Mouse (Mus musculus): ENCODE results near the gene Gnb4. TPM values are rescaled to one million over a fixed set of nuclear protein-coding genes. Genes with fewer than 3 reads are reported as not detected.

Gene Gnb4
- polyA plus RNA-seq, 1 experiment, result 31.7 TPM

- TF ChIP-seq CTCF (IDR thresholded peaks at IDR 0.05; ENCODE audit: borderline replicate concordance, insufficient read depth, low read length), result no peak
- Histone ChIP-seq H3K4me3 (ENCODE audit: insufficient read depth, low read length) (no peak overlapping the region), H3K27ac (ENCODE audit: insufficient read depth, low read length) (no peak overlapping the region), H3K4me1 (ENCODE audit: control insufficient read depth, insufficient read depth, low read length) (no peaks in the 10 kb centered on the region)
Observed at GRCm38 (mm10) chr3:32652739-32653138, 36.4 kb upstream of the Gnb4 start.

GRCm38 (mm10) chr3:32649284-32649683, 32.9 kb upstream of the Gnb4 start:
- Histone ChIP-seq H3K4me3 (ENCODE audit: insufficient read depth, low read length) (no peak overlapping the region), H3K4me1 (ENCODE audit: control insufficient read depth, insufficient read depth, low read length) (no peaks in the 10 kb centered on the region), H3K27ac (ENCODE audit: insufficient read depth, low read length) (no peak overlapping the region)
- no peak for TF ChIP-seq CTCF (IDR thresholded peaks at IDR 0.05; ENCODE audit: borderline replicate concordance, insufficient read depth, low read length)
- TF ChIP-seq POLR2A (IDR thresholded peaks at IDR 0.05; ENCODE audit: low read depth, low read length), result no peak

GRCm38 (mm10) chr3:32646918-32647317, 30.5 kb upstream of the Gnb4 start:
- Histone ChIP-seq H3K27ac (ENCODE audit: insufficient read depth, low read length) (no peak overlapping the region), H3K4me3 (ENCODE audit: insufficient read depth, low read length) (no peak overlapping the region), H3K4me1 (ENCODE audit: control insufficient read depth, insufficient read depth, low read length) (no peaks in the 10 kb centered on the region)
- TF ChIP-seq CTCF (IDR thresholded peaks at IDR 0.05; ENCODE audit: borderline replicate concordance, insufficient read depth, low read length), result no peak
- no peak for TF ChIP-seq POLR2A (IDR thresholded peaks at IDR 0.05; ENCODE audit: low read depth, low read length)

GRCm38 (mm10) chr3:32644751-32645150, 28.4 kb upstream of the Gnb4 start:
- H3K4me1 ChIP-seq (ENCODE audit: control insufficient read depth, insufficient read depth, low read length), result no peaks in the 10 kb centered on the region
- H3K27ac ChIP-seq (ENCODE audit: insufficient read depth, low read length), result no peak overlapping the region
- H3K4me3 ChIP-seq (ENCODE audit: insufficient read depth, low read length), result no peak overlapping the region
- no peak for TF ChIP-seq CTCF (IDR thresholded peaks at IDR 0.05; ENCODE audit: borderline replicate concordance, insufficient read depth, low read length)
- no peak for TF ChIP-seq POLR2A (IDR thresholded peaks at IDR 0.05; ENCODE audit: low read depth, low read length)

- H3K4me3 ChIP-seq (ENCODE audit: insufficient read depth, low read length), result no peak overlapping the region
- no peak for TF ChIP-seq CTCF (IDR thresholded peaks at IDR 0.05; ENCODE audit: borderline replicate concordance, insufficient read depth, low read length)
Observed at GRCm38 (mm10) chr3:32642116-32642515, 25.7 kb upstream of the Gnb4 start.

GRCm38 (mm10) chr3:32638240-32638639, 21.9 kb upstream of the Gnb4 start:
- Histone ChIP-seq H3K4me1 (ENCODE audit: control insufficient read depth, insufficient read depth, low read length) (no peaks in the 10 kb centered on the region), H3K27ac (ENCODE audit: insufficient read depth, low read length) (no peak overlapping the region), H3K4me3 (ENCODE audit: insufficient read depth, low read length) (no peak overlapping the region)
- TF ChIP-seq POLR2A (IDR thresholded peaks at IDR 0.05; ENCODE audit: low read depth, low read length) (no peak), CTCF (IDR thresholded peaks at IDR 0.05; ENCODE audit: borderline replicate concordance, insufficient read depth, low read length) (no peak)

More at GRCm38 (mm10) chr3:32642116-32642515, 25.7 kb upstream of the Gnb4 start:
- Histone ChIP-seq H3K27ac (ENCODE audit: insufficient read depth, low read length) (no peak overlapping the region), H3K4me1 (ENCODE audit: control insufficient read depth, insufficient read depth, low read length) (no peaks in the 10 kb centered on the region)

- H3K27ac ChIP-seq (ENCODE audit: insufficient read depth, low read length), result no peak overlapping the region
- no peak for TF ChIP-seq POLR2A (IDR thresholded peaks at IDR 0.05; ENCODE audit: low read depth, low read length)
- TF ChIP-seq CTCF (IDR thresholded peaks at IDR 0.05; ENCODE audit: borderline replicate concordance, insufficient read depth, low read length), result no peak
Observed at GRCm38 (mm10) chr3:32632760-32633264, 16.4 kb upstream of the Gnb4 start.

GRCm38 (mm10) chr3:32630210-32630609, 13.8 kb upstream of the Gnb4 start:
- no peak for TF ChIP-seq CTCF (IDR thresholded peaks at IDR 0.05; ENCODE audit: borderline replicate concordance, insufficient read depth, low read length)
- no peak for TF ChIP-seq POLR2A (IDR thresholded peaks at IDR 0.05; ENCODE audit: low read depth, low read length)
- no peak overlapping the region for H3K4me3 ChIP-seq (ENCODE audit: insufficient read depth, low read length)
- no peak overlapping the region for H3K27ac ChIP-seq (ENCODE audit: insufficient read depth, low read length)
- no peaks in the 10 kb centered on the region for H3K4me1 ChIP-seq (ENCODE audit: control insufficient read depth, insufficient read depth, low read length)

More at GRCm38 (mm10) chr3:32632760-32633264, 16.4 kb upstream of the Gnb4 start:
- no peaks in the 10 kb centered on the region for H3K4me1 ChIP-seq (ENCODE audit: control insufficient read depth, insufficient read depth, low read length)
- no peak overlapping the region for H3K4me3 ChIP-seq (ENCODE audit: insufficient read depth, low read length)

GRCm38 (mm10) chr3:32628141-32628540, 11.8 kb upstream of the Gnb4 start:
- Histone ChIP-seq H3K4me3 (ENCODE audit: insufficient read depth, low read length) (no peak overlapping the region), H3K27ac (ENCODE audit: insufficient read depth, low read length) (no peak overlapping the region), H3K4me1 (ENCODE audit: control insufficient read depth, insufficient read depth, low read length) (no peaks in the 10 kb centered on the region)
- TF ChIP-seq CTCF (IDR thresholded peaks at IDR 0.05; ENCODE audit: borderline replicate concordance, insufficient read depth, low read length), result no peak
- no peak for TF ChIP-seq POLR2A (IDR thresholded peaks at IDR 0.05; ENCODE audit: low read depth, low read length)

- Histone ChIP-seq H3K27ac (ENCODE audit: insufficient read depth, low read length) (no peak overlapping the region), H3K4me1 (ENCODE audit: control insufficient read depth, insufficient read depth, low read length) (no peaks in the 10 kb centered on the region), H3K4me3 (ENCODE audit: insufficient read depth, low read length) (no peak overlapping the region)
- TF ChIP-seq POLR2A (IDR thresholded peaks at IDR 0.05; ENCODE audit: low read depth, low read length), result no peak
- TF ChIP-seq CTCF (IDR thresholded peaks at IDR 0.05; ENCODE audit: borderline replicate concordance, insufficient read depth, low read length), result no peak
Observed at GRCm38 (mm10) chr3:32622106-32622505, 5.7 kb upstream of the Gnb4 start.

GRCm38 (mm10) chr3:32621658-32622057, 5.3 kb upstream of the Gnb4 start:
- Histone ChIP-seq H3K27ac (ENCODE audit: insufficient read depth, low read length) (no peak overlapping the region), H3K4me1 (ENCODE audit: control insufficient read depth, insufficient read depth, low read length) (no peaks in the 10 kb centered on the region), H3K4me3 (ENCODE audit: insufficient read depth, low read length) (no peak overlapping the region)
- TF ChIP-seq CTCF (IDR thresholded peaks at IDR 0.05; ENCODE audit: borderline replicate concordance, insufficient read depth, low read length) (no peak), POLR2A (IDR thresholded peaks at IDR 0.05; ENCODE audit: low read depth, low read length) (no peak)

Measured in embryonic fibroblast, embryonic 13.5 days (primary cell).